Mouse (Mus musculus) lung, postnatal 0 days (tissue): ENCODE data around the gene Adk.

Source experiments
- CTCF ChIP-seq: IDR thresholded peaks from 2 replicates; pipeline ENCODE4 v1.5.1; 2016; ENCODE audit warnings: antibody characterized with exemption, mild to moderate bottlenecking
- EP300 ChIP-seq: IDR thresholded peaks from 2 replicates; pipeline ENCODE4 v1.6.1; 2016; ENCODE audit warnings: antibody characterized with exemption, mild to moderate bottlenecking, control low read depth

DNA sequence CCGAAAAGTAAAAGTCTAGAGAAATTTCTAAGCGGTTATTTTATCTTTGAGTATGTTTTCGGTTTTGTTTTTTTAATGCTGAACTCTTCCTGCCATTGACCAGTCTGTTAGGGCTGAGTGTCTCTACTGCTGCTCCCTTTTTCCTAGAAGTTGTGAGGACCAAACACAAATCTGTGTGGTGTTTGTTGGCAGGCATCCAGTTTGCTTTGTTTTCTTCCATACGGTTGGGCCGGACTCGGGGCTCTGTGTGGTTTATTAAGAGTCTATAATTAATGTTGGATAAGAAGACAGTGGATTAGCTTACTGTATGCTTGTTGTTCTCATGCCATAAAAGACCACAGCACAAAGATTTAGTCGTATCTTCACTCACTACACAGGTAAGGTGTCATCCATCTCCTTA is 233.9 kb downstream of the Adk start:
- TF ChIP-seq CTCF, result no peak
- no peak for TF ChIP-seq EP300
